Mouse (Mus musculus): Measurements from ENCODE around the gene Tmem63b. TPM values are rescaled to one million over a fixed set of nuclear protein-coding genes. Genes with fewer than 3 reads are reported as not detected.

Tmem63b gene
- total RNA-seq, 2 experiments from 2014 or later = 165 to 176 TPM

DNA sequence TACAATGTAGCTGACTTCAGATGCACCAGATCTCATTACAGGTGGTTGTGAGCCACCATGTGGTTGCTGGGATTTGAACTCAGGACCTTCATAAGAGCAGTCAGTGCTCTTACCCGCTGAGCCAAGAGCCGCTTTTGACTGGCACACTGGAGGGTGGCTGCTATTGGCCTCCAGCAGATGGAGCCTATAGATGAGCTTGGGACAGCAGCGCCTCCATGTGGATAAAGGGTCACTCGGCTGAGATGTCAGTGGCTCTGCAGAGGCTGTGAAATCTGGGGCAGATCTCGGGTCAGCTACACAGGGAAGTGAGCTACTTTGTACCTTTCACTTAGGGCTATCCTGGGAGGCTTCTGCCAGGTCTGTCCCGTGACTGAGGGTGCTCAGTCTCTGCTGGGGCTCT, 30.9 kb downstream of the Tmem63b start:
- H3K27ac ChIP-seq = no peak overlapping the region
- H3K4me3 ChIP-seq = no peak overlapping the region
- DNase-seq (ENCODE audit: low spot score in 2 of 2) = no peak
- TF ChIP-seq CTCF (conservative IDR thresholded peaks at IDR 0.05) = peak; percentile 46

- H3K27ac ChIP-seq = no peak overlapping the region
- H3K4me3 ChIP-seq = no peak overlapping the region
- no peak for TF ChIP-seq CTCF (conservative IDR thresholded peaks at IDR 0.05)
- no peak for DNase-seq (ENCODE audit: low spot score in 2 of 2)
Observed at GRCm38 (mm10) chr17:45653233-45653632, 33.5 kb downstream of the Tmem63b start.

DNA sequence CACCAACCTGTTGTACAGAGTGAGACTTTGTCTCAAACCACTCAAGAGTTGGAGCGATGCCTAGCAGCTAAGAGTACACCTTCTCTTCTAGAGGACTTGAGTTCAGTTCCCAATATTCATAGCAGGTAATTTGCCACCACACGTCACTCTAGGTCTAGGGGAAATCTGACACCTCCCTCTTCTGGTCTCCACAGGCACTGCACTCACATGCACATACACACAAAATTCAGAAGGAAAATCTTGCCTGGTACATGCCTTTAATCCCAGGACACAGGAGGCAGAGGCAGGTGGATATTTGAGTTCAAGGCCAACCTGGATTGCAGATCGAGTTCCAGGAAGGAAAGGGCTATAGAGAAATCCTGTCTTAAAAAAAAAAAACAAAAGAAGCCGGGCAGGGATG, 42.5 kb downstream of the Tmem63b start:
- no peak overlapping the region for H3K27ac ChIP-seq
- peak; percentile 34 for TF ChIP-seq CTCF (conservative IDR thresholded peaks at IDR 0.05)
- DNase-seq (ENCODE audit: low spot score in 2 of 2) = no peak
- no peak overlapping the region for H3K4me3 ChIP-seq

DNA sequence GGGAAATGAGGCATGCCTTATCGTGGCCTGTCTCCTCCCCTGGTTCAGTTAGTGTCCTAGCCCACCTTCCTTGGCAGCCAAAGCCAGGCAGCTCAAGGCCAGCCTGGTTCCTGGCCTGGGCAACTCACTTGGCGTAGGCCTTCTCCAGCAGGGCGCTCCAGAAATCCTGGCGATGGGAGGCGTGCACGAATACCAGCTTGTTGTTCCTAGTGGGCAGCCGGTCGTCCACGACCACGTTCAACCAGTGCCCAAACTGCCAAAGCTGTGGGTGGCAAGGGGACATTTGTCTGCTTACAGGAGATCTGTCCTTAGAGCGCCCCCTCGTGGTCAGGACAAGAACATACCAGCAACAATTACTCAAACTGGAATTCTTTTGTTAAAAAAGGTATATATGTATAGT, 44.0 kb downstream of the Tmem63b start:
- H3K4me3 ChIP-seq = no peak overlapping the region
- DNase-seq (ENCODE audit: low spot score in 2 of 2) = peak; percentile 55 to 76
- no peak overlapping the region for H3K27ac ChIP-seq
- TF ChIP-seq CTCF (conservative IDR thresholded peaks at IDR 0.05) = peak; percentile 88

GRCm38 (mm10) chr17:45641981-45642380, 44.7 kb downstream of the Tmem63b start:
- DNase-seq (ENCODE audit: low spot score in 2 of 2) = no peak
- Histone ChIP-seq H3K4me3 (no peak overlapping the region), H3K27ac (no peak overlapping the region)
- no peak for TF ChIP-seq CTCF (conservative IDR thresholded peaks at IDR 0.05)

DNA sequence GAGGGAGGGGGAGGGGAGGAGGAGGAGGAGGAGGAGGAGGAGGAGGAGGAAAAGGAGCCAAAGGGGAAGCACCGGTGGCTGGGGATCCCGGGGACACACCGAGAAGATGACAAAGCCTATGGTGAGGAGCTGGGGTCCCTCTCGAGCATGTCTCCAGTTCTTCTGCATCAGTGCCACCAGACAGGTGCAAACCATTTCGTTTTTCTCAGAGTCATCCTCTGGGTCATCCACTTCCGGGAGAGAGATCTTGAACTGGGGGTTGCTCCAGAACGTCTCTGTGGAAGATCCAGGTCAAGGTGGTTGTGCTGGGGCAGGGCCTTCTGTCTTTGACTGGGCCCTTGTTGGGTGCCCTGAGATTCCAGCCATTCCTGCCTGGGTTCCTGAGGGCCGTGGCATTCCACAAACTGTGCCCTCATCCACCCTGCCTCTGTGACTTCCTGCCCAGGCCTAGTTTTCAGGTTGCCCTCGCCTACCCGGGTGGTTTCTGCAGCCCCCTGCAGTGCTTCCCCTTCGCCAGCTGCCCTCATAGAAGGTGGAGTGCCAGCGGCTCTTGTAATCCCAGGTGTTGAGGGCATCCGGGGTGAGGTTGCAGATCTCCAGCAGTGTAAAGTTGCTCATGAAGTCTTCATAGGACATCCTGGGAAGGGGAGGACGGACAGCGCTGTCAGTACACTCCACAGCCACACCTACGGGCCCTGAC, 48.0 kb downstream of the Tmem63b start:
- DNase-seq (ENCODE audit: low spot score in 2 of 2) = no peak
- no peak for TF ChIP-seq CTCF (conservative IDR thresholded peaks at IDR 0.05)
- H3K4me3 ChIP-seq = no peak overlapping the region
- no peak overlapping the region for H3K27ac ChIP-seq

GRCm38 (mm10) chr17:45634033-45634432, 52.7 kb downstream of the Tmem63b start:
- no peak for DNase-seq (ENCODE audit: low spot score in 2 of 2)
- no peak overlapping the region for H3K4me3 ChIP-seq
- no peak for TF ChIP-seq CTCF (conservative IDR thresholded peaks at IDR 0.05)
- no peak overlapping the region for H3K27ac ChIP-seq

DNA sequence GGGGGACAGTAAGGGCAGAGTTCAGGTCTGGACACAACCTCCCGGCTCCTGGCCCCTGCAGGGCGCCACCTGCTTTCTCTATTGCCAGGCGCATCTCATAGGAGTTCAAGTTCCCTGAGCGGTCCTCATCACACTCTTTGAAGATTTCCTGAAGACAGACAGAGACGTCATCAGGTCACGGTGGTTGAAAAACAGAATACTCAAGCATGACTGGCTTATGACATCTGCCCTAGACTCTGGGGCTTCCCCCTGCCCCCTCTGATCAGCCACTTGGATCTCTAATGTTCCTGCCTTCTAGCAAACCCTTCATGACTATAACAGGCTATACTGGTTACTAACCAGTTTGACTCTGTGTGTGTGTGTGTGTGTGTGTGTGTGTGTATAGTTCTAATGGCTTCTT, 54.8 kb downstream of the Tmem63b start:
- Histone ChIP-seq H3K4me3 (no peak overlapping the region), H3K27ac (no peak overlapping the region)
- no peak for TF ChIP-seq CTCF (conservative IDR thresholded peaks at IDR 0.05)
- no peak for DNase-seq (ENCODE audit: low spot score in 2 of 2)

DNA sequence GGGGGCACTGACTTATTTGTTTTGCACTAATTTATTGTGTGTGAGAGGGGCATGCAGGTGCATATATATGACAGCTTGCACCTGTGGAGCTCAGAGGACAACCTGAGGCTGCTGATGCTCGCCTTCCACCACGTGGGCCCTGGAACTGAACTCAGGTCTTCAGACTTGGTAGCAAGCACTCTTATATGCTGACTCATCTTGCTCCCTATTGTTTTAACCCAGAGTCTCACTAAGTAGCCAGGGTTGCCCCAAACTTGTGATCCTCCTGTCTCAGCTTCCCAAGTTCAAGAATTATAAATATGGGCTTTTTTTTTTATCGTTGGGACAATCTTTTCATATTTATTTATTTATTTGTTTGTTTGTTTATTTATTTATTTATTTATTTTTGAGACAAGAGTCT, 55.7 kb downstream of the Tmem63b start:
- no peak for DNase-seq (ENCODE audit: low spot score in 2 of 2)
- no peak overlapping the region for H3K4me3 ChIP-seq
- TF ChIP-seq CTCF (conservative IDR thresholded peaks at IDR 0.05) = no peak
- H3K27ac ChIP-seq = no peak overlapping the region

DNA sequence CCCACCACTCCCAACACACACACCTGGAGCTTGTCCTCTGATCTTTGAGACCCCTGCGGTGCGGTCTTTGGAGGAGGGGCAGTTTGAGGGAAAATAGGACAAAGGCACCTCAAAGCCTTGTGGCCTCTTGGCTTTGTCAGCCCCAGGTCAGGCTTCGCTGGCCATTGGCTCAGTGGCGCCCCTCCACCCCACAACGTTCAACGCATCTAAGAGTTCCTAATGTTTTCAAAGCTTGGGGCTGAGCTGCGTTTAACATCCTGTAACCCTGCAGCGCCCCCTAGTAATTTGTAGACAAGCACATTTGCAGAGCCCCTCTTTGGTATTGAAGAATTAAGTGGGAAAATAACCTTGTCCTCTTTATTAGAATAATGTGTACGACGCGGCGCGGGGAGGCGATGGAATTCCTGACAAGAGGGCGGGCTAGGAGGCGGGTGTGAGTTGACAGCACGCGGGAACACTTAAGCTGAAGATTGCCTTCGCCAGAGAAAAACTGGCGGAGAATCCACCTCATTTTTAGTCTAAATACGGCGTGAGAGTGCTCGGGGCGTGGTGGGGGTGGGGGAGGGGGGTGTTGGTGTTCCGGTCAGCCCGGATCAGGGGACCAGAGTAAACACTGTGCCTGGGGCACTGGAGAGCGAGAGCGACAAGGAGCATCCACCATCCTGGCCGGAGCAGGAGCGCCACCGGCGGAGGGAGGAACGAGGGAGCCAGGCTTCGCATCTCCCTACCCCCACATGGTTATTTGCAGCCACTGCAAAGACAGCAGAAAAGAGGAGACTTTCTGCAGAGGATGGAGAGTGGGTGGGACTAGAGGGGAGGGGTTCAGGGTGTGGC, 56.6 kb downstream of the Tmem63b start:
- peak overlapping the region; percentile 71 for H3K27ac ChIP-seq
- peak; percentile 69 to 70 for DNase-seq (ENCODE audit: low spot score in 2 of 2)

GRCm38 (mm10) chr17:45628885-45629855, 57.5 kb downstream of the Tmem63b start:
- Histone ChIP-seq H3K4me3 (peak overlapping the region; percentile 58; the same call in 1 of the 2 replicates), H3K27ac (0 out of 2 replicates have a peak overlapping the region, but pooled peaks have one; percentile 71)

More for the DNA sequence above, 56.6 kb downstream of the Tmem63b start:
- H3K4me3 ChIP-seq = peak overlapping the region; percentile 58
- TF ChIP-seq CTCF (conservative IDR thresholded peaks at IDR 0.05) = peak; percentile 80

DNA sequence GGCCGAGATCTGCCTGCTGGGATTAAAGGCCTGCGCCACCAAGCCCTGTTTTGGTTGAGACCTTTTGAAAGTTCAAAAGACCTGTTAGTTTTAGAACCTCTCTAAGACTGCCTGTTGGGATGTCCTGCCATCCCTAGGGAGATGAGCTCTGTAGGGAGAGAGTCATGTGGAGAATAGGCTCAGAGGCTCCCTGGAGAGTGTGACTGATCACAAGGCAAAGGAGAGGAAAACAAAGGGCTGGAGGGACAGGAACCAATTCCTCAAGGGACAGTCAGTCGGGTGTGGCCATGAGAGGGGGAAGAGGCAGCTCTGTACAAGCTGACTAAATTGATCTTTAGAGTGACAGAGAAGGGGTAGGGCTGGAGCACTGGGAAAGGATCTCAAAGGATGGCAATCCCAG, 58.5 kb downstream of the Tmem63b start:
- no peak for DNase-seq (ENCODE audit: low spot score in 2 of 2)
- no peak overlapping the region for H3K4me3 ChIP-seq
- TF ChIP-seq CTCF (conservative IDR thresholded peaks at IDR 0.05) = no peak
- H3K27ac ChIP-seq = no peak overlapping the region

More at GRCm38 (mm10) chr17:45628885-45629855, 57.5 kb downstream of the Tmem63b start:
- DNase-seq (ENCODE audit: low spot score in 2 of 2) = no peak
- no peak for TF ChIP-seq CTCF (conservative IDR thresholded peaks at IDR 0.05)

All from layer of hippocampus, adult 2 months (tissue).